Mouse (Mus musculus): ENCODE measurements around the gene Mrpl34.

DNA sequence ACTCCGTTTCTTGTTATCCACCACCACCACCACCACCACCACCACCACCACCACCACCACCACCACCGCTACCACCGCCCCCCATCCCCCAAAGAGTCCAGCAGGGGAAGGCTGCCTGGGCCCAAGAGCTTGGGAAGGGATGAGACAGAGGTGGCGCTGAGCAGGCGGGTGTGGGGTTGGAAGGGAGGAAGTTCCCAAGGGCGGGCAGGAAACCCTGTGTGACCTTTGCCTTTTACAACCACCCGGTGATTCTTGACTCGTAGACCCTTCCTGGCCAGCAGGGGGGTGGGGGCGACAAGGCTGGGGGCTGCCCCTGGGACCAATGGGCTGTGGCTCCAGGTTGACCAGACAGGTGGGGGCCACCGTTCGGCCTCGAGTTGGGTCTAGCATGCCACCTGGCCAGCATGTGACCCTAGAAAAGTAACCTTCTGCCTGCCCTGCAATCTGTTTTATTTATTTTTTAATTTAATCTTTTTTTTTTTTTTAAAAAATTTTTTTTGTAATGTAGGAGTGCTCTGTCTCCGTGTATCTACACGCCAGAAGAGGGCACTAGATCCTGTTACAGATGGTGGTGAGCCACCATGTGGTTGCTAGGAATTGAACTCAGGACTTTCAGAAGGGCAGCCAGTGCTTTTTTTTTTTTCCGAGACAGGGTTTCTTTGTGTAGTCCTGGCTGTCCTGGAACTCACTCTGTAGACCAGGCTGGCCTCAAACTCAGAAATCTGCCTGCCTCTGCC is 48.4 kb downstream of the Mrpl34 start:
- TF ChIP-seq HCFC1 (IDR thresholded peaks at IDR 0.05; ENCODE audit: borderline replicate concordance, insufficient read depth, low read length) (no peak), CHD2 (IDR thresholded peaks at IDR 0.05; ENCODE audit: low read depth, low read length) (no peak), ZC3H11A (IDR thresholded peaks at IDR 0.05; ENCODE audit: borderline replicate concordance, low read depth, low read length) (no peak)

Measured in ES-E14 (cell line).